Mouse (Mus musculus) NIH3T3 (cell line): ENCODE results near the gene Cbx1.
"Not testable (repeated sequence)": the region's sequence is repeated elsewhere in the genome, so short reads cannot be mapped to it uniquely, and the experiment has no call there.

Source experiments
- DNase-seq: peaks from one replicate; pipeline ENCODE4 v3.0.0-alpha.2; 2012; ENCODE audit warnings: low read depth

Cbx1 gene

DNA sequence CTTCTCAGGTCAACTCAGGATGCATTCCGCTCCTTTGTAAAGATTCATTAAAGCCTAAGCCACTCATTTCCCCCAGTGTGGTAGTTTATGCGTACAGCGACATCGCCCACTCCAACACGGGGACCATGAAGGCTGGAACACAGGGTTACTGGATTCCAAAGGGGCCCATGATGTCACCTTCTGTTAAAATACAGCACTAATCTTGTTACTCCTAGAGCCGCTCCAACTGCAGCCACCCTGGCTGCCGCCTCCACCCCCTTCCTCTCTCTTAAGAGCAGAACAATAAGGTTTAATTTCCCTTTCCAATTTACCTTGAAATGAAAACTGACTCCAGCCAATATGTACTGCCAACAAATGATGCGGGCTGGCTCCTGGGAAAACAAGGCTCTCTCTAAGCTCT is 13.9 kb upstream of the Cbx1 start:
- DNase-seq = no peak

DNA sequence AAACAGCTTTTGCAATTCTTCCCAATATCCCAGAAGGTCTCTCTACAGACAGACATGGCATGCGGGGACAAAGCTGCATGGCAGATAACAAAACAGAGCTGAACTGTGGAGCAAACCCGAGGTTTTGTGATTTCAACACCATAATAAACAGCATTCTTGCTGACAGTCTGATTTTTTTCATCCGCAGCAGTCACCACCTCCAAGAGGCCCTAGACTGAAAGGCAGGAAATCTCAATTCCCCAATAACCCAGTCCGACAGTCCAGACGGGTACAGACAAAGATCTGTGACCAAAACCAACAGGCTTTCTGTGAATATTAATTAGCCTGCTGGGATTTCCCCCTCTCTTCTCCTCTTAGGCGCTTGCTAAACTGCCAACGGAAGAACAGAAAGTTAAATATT is 13.3 kb upstream of the Cbx1 start:
- DNase-seq = no peak

DNA sequence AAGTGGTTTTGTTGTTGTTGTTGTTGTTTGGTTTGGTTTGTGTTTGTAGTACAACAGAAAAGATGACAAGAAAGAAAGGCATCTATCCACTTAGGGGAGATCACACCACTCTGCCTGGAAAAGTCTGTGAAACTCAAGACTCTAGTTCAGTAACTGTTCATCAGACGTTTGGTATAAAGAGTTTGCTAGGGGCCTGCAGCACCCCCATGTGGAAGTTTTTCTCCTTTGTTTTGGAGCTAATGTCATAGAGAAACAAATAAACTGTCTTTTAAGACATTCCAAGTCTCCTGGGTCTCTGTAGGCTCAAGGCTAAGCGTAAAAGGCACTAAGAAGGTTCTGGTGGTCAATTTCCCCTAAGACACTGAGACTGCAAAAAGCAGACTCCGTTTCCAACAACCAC is 12.9 kb upstream of the Cbx1 start:
- DNase-seq = peak; percentile 70

DNA sequence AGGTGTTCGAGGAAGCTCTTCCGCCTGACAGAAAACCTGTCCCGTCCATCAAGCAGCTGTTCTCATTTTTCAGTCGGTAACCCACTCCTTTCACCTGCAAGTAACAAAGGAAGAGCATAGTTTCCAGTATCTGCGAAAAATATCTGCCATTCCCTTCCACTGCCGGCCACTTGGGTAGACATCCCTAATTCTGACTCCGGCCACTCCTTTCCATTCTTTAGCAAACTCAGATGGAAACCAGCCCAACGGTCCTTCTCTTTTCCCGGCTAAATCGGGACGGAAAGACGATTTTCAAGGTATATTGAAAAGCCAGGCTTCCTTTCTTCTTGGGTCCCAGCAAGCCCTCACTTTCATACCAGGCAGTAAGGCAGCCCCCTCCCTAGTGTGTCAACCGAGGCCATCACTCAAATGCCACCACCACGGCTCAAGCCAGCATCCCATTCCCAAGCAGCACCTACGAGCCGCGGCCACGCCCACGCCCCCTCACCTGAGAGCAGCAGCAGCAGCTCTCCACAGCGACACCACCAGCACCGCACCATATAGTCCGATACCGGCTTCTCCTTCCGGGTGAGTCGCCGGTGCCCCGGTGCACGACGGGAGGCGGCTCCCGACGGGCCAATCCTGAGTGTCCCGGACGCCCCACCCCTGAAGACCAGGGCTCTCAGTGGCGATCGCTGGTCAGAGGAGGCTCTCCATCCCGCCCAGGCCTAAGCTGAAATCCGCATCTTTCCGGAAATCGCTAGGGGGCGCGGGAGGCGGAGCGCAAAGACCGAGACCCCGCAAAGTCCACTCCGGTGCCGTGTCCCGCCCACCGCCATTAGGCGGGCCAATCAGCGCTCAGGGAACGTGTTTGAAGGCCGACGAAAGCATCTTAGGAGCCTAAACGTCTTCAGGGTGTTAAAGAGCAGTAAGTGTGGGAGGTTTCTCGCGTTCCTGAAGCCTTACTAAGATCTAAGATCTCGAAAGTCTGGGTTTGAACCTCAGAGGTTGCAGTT is 11.7 kb upstream of the Cbx1 start, which contains the start of gene Snx11:
Gene Snx11, minus strand, starts transcription at position 592 of the 995 bp plus-strand sequence.
- DNase-seq = peak; percentile 99

DNA sequence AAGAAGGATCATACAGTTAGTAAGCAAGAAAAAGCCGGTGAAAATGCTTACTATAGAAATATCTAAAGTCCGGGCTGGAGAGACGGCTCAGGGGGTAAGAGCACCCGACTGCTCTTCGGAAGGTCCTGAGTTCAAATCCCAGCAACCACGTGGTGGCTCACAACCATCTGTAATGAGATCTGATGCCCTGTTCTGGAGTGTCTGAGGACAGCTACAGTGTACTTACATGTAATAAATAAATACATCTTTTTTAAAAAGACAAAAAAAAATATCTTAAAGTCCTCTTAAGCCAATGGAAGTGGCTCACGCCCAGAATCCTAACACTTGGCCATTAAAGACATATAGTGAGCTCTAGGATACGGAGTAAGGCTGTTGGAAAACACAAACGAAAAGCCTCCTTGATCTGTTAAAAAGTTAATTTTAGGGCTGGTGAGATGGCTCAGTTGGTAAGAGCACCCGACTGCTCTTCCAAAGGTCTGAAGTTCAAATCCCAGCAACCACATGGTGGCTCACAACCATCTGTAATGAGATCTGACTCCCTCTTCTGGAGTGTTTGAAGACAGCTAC is 10.8 kb upstream of the Cbx1 start:
- DNase-seq = not testable (repeated sequence)

DNA sequence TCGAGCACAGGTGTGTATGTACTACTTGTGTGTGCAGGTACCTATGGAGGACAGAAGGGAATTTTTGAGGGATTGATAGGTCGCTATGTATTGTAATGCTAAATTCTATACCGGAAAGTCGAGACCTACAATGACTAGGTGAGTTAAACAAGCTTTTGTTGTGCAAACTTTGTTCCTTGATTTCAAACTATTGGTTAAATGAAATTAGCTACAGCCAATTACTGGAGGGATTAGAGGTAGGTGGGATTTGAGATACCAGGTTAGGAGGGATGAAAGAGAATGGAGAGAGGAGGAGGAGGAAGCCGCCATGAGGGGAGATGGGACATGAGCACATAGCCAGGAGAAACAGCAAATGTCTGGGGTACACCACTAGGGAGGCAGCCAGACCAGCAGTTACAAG is 8.6 kb upstream of the Cbx1 start:
- DNase-seq = no peak

DNA sequence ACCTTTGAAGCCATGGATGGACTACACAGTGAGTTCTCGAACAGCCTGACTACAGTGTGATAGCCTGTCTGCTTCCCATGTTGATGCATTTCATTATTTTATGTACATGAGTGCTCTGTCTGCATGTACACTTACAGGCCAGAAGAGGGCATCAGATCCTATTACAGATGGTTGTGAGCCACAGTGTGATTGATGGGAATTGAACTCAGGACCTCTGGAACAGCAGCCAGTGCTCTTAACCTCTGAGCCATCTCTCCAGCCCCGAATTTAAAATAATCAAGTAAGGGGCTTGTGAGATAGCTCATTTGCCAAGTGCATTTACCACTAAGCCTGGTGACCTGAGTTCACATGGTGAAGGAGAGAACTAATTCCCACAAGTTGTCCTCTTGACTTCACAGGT is 7.5 kb upstream of the Cbx1 start:
- no peak for DNase-seq

DNA sequence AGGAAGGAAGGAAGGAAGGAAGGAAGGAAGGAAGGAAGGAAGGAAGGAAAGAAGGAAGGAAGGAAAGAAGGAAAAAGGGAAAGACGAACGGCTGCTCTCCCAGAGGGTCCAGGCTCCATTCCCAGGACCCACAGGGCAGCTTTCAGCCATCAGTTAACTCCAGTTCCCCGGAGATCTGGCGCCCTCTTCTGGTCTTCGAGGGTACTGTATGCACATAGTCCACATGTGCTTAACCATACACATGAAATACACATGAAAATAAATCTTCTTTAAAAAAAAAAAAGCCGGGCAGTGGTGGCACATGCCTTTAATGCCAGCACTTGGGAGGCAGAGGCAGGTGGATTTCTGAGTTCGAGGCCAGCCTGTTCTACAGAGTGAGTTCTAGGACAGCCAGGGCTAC is 4.1 kb upstream of the Cbx1 start:
- DNase-seq = peak; percentile 86

DNA sequence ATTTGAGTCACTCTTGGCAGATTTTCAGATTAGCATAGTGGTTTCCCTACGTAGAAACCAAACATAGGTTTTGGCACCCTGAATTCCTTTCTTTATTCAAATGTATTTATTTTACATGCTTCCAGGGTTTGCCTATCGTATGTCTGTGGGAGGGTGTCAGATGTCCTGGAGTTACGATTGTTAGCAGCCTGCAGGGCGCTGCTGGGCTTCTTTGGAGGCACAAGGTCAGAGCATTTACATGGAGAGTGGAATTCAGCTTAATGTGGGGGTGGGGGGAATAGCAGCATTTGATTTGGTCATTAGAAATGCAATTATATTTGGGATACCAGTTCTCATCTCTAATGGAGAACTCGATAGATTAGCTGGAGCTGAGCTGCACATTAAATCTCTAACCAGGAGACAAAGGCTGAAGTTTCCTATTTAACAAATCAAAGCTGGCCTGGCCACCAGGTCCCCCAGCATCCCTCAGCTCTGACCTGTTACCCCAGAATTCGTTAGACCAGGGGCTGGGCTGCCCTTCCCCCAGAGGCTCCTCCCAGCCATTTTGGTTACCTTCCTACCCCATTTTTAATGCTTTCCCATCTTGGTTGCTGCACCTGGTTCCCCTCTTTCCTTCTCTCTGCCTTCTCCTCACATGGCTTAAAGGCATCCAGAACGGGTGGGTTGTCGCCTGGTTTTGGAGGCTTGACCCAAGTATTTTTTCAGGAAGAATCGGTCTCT is 2.0 kb upstream of the Cbx1 start:
- peak; percentile 74 for DNase-seq

DNA sequence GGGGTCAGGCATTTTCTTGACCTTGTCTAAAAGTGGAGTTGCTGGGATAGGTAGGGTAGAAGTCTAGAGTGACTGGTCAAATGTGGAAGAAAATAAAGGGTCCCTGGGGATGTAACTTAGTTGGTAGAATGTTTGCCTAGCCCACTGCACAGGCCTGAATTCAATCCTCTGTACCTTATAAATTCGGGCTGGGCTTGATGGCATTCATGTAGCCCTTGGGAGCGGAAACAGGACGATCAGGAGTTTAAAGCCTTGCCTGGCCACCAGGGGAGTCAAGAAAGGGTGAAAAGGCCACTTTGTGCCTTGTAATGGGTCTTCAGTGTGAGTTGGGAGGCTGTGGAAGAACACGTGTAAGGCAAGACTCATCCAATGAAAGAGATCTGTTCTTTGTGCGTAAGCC is 1.1 kb downstream of the Cbx1 start:
- DNase-seq = no peak

DNA sequence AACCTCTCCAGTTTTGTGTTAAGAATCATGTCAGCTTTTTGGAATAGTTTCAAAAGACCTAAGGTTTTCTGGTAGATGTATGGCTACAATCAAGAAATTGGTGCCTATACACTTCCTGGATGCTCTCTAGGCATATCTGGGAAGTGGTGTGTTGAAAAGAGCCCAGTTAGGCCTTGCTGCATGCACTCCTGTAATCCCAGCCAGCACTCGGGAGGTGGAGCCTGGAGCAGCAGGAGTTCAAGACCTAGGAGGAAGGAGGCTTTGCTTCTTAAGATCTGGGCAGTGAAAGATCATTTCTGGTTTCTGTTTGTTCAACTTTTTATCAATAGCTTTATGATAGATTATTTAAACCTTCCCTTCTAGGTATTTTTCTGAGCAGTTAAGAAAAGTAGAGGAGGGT is 1.8 kb downstream of the Cbx1 start:
- DNase-seq = peak; percentile 46

DNA sequence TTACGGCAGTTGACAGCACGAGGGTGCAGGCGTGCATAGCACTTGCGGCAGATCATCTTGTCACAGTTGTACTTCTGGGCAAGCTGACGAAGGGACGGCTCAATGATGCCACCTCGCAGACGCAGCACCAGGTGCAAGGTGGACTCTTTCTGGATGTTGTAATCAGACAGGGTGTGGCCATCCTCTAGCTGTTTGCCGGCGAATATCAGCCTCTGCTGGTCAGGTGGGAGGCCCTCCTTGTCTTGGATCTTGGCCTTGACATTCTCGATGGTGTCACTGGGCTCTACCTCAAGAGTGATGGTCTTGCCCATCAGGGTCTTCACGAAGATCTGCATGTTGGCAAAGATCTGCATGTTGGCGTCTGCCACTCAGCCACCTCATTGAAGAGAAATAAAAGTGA is 6.6 kb downstream of the Cbx1 start:
- DNase-seq = no peak

DNA sequence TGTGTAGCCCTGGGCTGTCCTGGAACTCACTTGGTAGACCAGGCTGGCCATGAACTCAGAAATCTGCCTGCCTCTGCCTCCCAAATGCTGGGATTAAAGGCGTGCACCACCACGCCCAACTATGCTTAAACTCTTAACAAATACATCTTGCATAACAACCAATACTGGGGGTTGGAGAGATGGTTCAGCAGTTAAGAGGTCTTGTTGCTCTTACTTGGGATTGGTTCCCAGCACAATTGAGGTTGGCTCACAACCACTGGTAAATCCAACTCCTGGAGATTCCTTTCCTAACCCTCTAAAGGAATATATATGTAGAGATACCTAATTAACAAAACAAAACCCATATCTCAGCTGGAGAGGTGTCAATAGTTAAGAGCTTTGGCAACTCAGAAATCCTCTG is 7.2 kb downstream of the Cbx1 start:
- no peak for DNase-seq

DNA sequence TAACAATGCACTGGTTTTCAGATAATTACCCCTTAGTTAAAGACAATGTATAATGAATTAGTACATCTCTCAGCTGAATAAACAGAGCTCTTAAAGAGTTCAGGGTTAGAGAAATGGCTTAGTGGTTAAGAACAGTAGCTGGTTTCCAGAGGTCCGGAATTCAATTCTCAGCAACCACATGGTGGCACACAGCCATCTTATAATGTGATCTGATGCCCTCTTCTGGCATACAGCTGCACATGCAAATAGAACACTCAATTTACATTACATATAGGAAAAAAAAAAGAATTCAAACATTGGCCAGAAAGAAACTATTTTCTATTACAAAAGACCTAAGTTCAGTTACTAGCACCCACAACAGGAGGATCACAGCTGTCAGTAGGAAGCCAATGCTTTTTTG is 7.7 kb downstream of the Cbx1 start:
- peak; percentile 64 for DNase-seq

DNA sequence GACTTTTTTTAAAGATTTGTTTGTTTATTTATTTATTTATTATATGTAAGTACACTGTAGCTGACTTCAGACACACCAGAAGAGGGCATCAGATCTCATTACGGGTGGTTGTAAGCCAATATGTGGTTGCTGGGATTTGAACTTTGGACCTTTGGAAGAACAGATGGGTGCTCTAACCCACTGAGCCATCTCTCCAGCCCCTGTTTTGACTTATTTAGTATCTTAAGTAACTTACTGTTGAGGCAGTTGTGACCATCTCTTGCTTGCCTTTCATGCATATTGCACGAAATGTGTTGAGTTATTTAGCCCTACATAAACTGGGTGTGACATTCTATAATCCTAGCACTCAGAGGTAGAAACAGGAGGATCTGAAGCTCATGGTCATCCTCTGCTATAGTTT is 10.6 kb downstream of the Cbx1 start:
- DNase-seq = no peak

DNA sequence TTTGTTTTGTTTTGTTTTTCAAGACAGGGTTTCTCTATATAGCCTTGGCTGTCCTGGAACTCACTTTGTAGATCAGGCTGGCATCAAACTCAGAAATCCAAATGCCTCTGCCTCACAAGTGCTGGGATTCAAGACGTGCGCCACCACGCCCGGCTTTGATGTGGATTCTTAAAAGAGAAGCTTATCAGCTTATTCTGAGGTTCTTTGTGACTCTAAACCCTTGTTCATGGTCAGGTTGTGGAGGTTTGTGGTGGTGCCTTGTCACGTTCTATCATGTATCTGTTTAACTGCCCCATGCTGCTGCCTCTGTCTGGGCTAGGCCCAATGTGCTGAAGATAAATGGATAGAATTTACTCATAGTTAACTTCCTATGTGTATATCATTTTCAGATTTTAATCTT is 16.7 kb downstream of the Cbx1 start:
- no peak for DNase-seq

DNA sequence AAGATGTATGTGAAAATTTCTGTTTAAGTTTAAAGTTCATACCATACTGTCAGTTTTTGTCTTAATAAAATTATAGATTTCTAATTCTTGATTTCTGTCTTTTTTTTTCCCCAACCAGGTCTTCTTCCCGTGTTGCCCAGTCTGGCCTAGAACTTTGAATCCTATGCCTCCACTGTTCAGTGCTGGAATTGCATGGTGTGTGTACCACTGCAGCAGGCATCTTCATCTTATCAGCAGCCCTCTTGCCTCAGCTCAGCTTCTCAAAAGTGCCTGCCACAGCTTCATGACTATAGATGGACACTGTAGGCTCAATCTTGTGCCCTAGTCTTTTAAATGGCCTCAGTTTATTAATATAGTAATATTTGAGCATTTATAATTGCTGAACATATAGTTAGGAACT is 19.1 kb downstream of the Cbx1 start:
- peak; percentile 57 for DNase-seq

DNA sequence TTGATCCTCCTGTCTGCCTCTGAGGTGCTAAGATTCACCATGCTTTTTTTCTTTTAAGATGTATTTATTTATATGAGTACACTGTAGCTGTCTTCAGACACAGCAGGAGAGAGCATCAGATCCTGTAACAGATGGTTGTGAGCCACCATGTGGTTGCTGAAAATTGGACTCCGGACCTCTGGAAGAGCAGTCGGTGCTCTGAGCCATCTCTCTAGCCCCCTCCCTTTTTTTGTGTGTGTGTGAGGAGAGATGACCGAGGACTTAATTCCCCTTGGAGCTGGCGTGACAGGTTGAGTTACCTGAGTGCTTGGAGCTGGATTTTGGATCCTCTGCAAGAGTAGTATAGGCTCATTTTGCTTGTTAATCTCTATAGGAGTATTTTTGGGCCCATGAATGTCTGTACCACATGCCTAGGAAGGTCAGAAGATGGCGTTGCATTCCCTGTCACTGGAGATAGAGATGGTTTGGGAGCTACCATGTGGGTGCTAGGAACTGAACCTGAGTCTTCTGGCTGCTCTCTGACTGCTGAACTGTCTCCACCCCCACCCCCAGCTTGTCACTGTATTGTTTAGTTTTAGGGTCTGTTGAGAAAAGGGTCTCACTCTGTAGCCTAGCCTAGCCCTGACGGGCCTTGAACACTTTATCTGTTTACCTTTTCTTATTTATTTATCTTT is 20.8 kb downstream of the Cbx1 start:
- no peak for DNase-seq

DNA sequence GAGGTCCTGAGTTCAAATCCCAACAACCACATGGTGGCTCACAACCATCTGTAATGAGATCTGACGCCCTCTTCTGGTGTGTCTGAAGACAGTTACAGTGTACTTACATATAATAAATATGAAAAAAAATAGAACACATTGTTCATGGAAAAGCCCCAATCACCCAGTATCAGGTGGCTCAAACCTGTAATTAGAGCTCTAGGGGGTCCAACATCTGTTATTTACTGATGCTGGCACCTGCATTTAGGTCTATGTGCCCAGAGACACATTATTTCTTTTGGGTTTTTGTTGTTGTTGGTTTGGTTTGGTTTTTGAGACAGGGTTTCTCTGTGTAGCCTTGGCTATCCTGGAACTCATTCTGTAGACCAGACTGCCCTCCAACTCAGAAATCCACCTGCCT is 22.3 kb downstream of the Cbx1 start:
- DNase-seq = not testable (repeated sequence)

DNA sequence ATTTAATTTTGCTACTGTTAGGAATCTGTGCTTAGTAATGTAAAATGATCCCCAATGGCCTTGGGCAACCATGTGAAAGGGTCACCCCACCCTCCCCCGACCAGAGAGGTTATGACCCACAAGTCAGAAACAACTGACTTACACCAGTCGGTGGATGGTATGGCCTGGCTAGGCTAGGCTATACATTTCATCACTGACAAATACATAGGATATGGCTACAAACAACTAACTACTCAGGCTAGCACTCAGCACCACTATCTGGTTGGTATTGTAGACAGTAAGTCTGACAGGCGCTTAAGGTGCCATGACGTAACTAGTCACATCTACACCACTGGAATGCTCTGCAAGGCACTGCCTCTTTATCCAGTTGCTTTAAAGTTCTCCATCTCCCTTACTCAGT is 24.5 kb downstream of the Cbx1 start:
- DNase-seq = no peak

DNA sequence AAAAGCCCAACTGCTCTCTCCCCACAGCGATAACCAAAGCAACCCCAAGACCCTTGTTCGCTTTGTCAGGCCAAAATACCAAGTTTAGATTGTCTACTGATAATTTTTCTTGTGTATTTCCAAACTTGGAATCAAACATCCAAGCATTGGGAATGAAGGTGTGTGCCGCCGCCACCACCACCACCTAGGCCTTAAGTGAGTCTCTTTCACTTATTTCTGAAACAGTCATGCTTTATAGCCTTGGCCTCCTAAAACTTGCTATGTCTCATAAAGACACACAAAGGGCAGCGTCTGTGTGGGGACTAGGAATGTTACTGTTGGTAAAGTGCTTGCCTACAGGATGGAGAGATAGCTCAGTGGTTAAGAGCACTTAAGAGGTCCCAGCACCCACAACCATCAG is 25.0 kb downstream of the Cbx1 start:
- DNase-seq = no peak

DNA sequence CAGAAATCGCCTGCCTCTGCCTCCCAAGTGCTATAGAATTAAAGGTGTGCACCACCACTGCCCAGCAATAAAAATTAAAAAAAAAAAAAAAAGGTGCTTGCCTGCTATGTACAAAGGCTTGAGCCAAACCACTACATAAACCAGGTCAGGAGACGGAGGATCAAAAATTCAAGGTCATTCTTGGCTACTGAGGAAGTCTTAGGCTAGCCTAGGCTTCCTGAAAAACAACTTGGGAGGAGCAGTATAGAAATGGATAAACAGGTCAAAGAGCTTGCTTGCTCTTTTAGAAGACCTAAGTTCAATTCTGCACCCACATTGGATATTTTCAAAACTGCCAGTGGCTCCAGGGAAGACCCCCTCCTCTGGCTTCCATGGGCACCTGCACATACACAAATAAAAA is 25.5 kb downstream of the Cbx1 start:
- no peak for DNase-seq
